Mouse (Mus musculus): ENCODE measurements around the gene Srd5a1. TPM values are rescaled to one million over a fixed set of nuclear protein-coding genes. Genes with fewer than 3 reads are reported as not detected.

Srd5a1 gene
- total RNA-seq, 2 experiments from 2014 or later, result 2.4 to 2.5 TPM

Other genes with a start within 250 kb of the Srd5a1 start
- gene Nsun2, start 77.7 kb downstream of the Srd5a1 start, total RNA-seq (2021), result 10 to 100 TPM; 40.9 to 47.6 TPM
- 10 to 100 TPM; 17.2 to 17.6 TPM for gene Tent4a, start 76.8 kb downstream of the Srd5a1 start, total RNA-seq (2021)
- 1 to 10 TPM in 1 of 2 experiments, under 1 TPM in 1; 0.87 to 1.2 TPM for gene Ube2ql1, start 128.4 kb upstream of the Srd5a1 start, total RNA-seq (2021)
- 10 to 100 TPM; 39.3 to 41.8 TPM for gene Med10, start 191.0 kb upstream of the Srd5a1 start, total RNA-seq (2021)

Data from heart, postnatal 10 days (tissue).